Mouse (Mus musculus) C2C12 (cell line): Measurements from ENCODE around the gene 3100002H09Rik. TPM values are rescaled to one million over a fixed set of nuclear protein-coding genes. Genes with fewer than 3 reads are reported as not detected.

ENCODE experiments used
- H3K27me3 ChIP-seq: one replicate; pipeline ENCODE4 v1.6.1; 2011; ENCODE audit not compliant: control insufficient read depth, insufficient read depth, insufficient read length
- H3K36me3 ChIP-seq: one replicate; pipeline ENCODE4 v1.6.1; 2011; ENCODE audit not compliant: control insufficient read depth, insufficient read depth
- H3K4me3 ChIP-seq: one replicate; pipeline ENCODE4 v1.5.1; 2011; ENCODE audit warnings: mild to moderate bottlenecking, control low read depth; ENCODE audit not compliant: poor library complexity, insufficient read depth, severe bottlenecking
- H3K79me2 ChIP-seq: one replicate; pipeline ENCODE4 v1.6.1; 2011; ENCODE audit not compliant: control insufficient read depth, insufficient read depth
- H3K79me3 ChIP-seq: one replicate; pipeline ENCODE4 v1.6.1; 2011; ENCODE audit warnings: low read depth, control low read depth
- H3ac ChIP-seq: one replicate; pipeline ENCODE3; 2011; ENCODE audit warnings: low read depth; ENCODE audit not compliant: control insufficient read depth, insufficient read length
- CEBPB ChIP-seq: IDR thresholded peaks from one replicate; pipeline ENCODE4 v1.6.1; 2011; ENCODE audit warnings: low read depth, mild to moderate bottlenecking, control low read depth, moderate library complexity
- CTCF ChIP-seq: IDR thresholded peaks from one replicate; pipeline ENCODE4 v1.5.1; 2011; ENCODE audit not compliant: control insufficient read depth, insufficient read depth, insufficient read length
- FOSL1 ChIP-seq: IDR thresholded peaks from one replicate; pipeline ENCODE4 v1.8.0; 2011; ENCODE audit warnings: mild to moderate bottlenecking, low read length; ENCODE audit not compliant: poor library complexity, insufficient read depth, severe bottlenecking
- MAX ChIP-seq: IDR thresholded peaks from one replicate; pipeline ENCODE4 v1.6.1; 2011; ENCODE audit warnings: mild to moderate bottlenecking, control low read depth
- MYOD1 ChIP-seq: IDR thresholded peaks from one replicate; pipeline ENCODE4 v1.6.1; 2011; ENCODE audit warnings: low read depth; ENCODE audit not compliant: control insufficient read depth, insufficient read length
- MYOG ChIP-seq: IDR thresholded peaks from one replicate; pipeline ENCODE4 v1.6.1; 2011; ENCODE audit not compliant: control insufficient read depth, insufficient read length; ENCODE audit errors: extremely low read depth
- USF1 ChIP-seq: IDR thresholded peaks from one replicate; pipeline ENCODE4 v1.6.1; 2011; ENCODE audit warnings: low read depth, mild to moderate bottlenecking, control low read depth, moderate library complexity
- polyA plus RNA-seq: library from polyadenylated mRNA; unstranded; fragments of >200 nt; fragmentation: generic; extraction: Trizol; gene quantifications from one replicate; pipeline ENCODE4 v1.2.1, GENCODE M21; 2012; ENCODE audit warnings: missing spikeins

Gene 3100002H09Rik
- polyA plus RNA-seq, 1 experiment: not detected

DNA sequence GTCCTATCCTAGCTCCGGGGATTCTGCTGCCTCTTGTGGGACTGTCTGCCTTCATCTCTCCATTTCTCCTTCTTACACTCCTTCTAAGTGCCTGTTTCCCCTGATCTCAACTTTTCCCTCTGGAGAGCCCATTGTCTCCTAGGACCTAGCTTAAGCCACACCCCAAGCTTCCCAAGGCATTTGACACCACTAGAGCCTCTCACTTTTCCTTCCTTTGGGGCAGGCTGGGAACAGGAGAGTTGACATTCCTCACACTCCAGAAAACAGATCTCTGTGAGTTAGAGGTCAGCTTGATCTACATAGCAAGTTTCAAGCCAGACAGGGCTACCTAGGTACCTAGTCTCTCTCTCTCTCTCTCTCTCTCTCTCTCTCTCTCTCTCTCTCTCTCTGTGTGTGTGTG is 3.6 kb upstream of the 3100002H09Rik start:
- no peaks in the 10 kb centered on the region for H3K79me2 ChIP-seq
- H3K36me3 ChIP-seq: no peaks in the 10 kb centered on the region
- TF ChIP-seq MAX (no peak), FOSL1 (no peak), USF1 (no peak), MYOG (no peak), CTCF (no peak), MYOD1 (no peak), CEBPB (no peak)
- no peak overlapping the region for H3ac ChIP-seq
- H3K4me3 ChIP-seq: no peak overlapping the region
- no peaks in the 10 kb centered on the region for H3K79me3 ChIP-seq
- peaks cover 53% of the 10 kb centered on the region for H3K27me3 ChIP-seq

DNA sequence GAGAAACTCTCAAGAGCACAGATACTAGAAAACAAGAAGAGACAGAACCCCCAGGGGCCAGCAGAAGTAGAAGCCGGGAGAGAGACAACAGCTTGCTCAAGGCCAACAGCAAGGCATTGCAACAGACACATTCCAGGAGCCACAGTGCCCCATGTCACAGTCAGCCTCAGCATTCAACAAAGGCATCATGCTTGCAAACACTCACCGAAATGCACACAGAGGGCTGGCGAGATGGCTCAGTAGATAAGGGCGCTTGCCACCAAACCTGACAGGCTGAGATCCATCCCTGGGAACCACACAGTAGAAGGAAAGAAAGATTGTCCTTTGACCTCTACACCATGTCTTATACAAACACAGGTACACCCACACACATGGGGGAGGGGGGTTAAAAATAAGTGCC is 1.2 kb upstream of the 3100002H09Rik start:
- Histone ChIP-seq H3K79me2 (no peaks in the 10 kb centered on the region), H3K27me3 (peaks cover 52% of the 10 kb centered on the region), H3K36me3 (no peaks in the 10 kb centered on the region), H3K79me3 (no peaks in the 10 kb centered on the region), H3ac (no peak overlapping the region), H3K4me3 (no peak overlapping the region)
- TF ChIP-seq MYOG (no peak), MAX (no peak), FOSL1 (no peak), USF1 (no peak), MYOD1 (no peak), CTCF (no peak), CEBPB (no peak)

DNA sequence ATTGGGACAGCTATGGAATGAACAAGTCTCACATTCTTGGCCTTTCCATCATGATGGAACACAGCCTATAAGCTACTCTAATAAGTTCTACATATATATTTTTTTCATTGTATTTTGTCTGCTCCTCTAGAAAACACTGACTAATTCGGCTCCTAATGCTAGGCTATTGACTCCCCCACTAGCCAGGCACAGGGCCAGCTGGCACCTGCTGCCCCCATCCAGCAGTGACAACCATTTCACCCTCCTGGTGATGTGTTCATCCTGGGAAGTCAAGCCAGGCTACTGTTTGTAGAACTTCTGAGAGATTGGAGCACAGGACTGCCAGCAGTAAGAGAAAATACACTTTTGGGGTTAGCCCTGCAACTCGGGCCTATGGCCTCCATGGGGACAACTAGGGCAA is 537 bp downstream of the 3100002H09Rik start:
- TF ChIP-seq MYOG (no peak), CTCF (no peak), MYOD1 (no peak), MAX (no peak), CEBPB (no peak), USF1 (no peak), FOSL1 (no peak)
- H3ac ChIP-seq: no peak overlapping the region
- H3K79me3 ChIP-seq: no peaks in the 10 kb centered on the region
- H3K27me3 ChIP-seq: peaks cover 59% of the 10 kb centered on the region
- H3K79me2 ChIP-seq: no peaks in the 10 kb centered on the region
- no peaks in the 10 kb centered on the region for H3K36me3 ChIP-seq
- no peak overlapping the region for H3K4me3 ChIP-seq

DNA sequence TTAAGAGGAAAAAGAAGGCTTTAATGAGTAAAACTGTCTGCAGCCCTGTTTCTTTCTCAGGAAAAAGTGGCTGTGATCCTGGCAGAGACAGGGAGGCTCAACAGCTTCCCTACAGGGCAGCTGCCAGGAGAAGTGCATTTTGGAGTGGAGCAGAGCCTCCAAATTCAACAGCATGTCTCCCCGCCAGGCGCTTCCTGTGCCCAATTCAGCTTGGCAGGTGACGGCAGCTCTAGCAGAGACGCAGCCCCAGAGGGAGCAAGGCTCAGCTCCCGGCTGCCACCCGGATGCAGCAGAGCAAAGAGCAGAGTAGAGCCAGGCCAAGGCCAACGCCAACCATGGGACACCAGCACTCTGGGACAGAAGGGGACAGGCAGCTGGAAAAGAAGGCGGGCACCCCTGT is 3.4 kb downstream of the 3100002H09Rik start:
- no peak overlapping the region for H3K4me3 ChIP-seq
- H3K27me3 ChIP-seq: peaks cover 65% of the 10 kb centered on the region
- no peaks in the 10 kb centered on the region for H3K79me2 ChIP-seq
- no peak for TF ChIP-seq CTCF
- no peak for TF ChIP-seq MYOG
- TF ChIP-seq FOSL1: no peak
- TF ChIP-seq USF1: no peak
- no peak for TF ChIP-seq CEBPB
- no peak for TF ChIP-seq MAX
- no peaks in the 10 kb centered on the region for H3K36me3 ChIP-seq
- H3K79me3 ChIP-seq: no peaks in the 10 kb centered on the region
- no peak overlapping the region for H3ac ChIP-seq

DNA sequence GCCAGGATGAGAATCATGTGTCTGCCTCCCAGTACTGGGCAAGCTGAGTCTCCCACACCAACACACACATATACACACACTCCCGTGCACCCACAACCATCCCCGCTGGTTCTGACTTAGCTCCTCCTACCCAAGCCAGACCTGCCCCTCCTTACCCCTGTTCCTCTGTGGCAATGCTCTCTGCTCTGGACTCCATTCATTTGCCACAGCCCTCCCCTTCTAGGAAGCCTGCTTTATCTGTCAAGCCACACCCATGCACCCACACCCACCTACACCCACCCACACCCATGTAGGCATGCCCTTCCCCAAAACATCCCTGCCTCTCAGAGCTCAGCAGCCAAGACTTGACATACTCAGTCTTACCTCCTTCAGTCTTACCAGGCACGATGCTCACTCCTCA is 4.4 kb downstream of the 3100002H09Rik start:
- peaks cover 59% of the 10 kb centered on the region for H3K27me3 ChIP-seq
- TF ChIP-seq MYOG: no peak
- TF ChIP-seq CTCF: no peak
- H3K4me3 ChIP-seq: no peak overlapping the region

DNA sequence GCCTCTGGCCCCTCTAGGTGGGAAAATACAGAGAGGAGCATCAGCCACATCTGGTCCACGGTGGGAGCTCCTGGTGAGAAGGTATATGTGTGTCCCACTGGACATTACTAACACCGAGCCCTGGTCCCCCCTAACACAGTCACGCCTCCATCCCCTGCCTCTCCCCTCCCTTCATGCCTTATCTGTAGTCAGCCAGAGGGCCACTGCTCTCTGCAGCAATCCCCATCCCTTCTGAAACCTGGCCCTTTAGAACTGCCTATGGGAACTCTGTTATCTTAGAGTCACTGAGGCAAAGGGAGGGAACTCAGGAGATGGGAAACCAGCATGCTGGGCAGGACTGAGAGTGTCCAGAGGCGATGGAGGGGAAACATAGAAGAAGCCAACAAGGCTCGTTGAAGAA is 5.3 kb downstream of the 3100002H09Rik start:
- no peak for TF ChIP-seq FOSL1
- no peak for TF ChIP-seq MAX
- TF ChIP-seq CTCF: no peak
- TF ChIP-seq MYOD1: no peak
- no peaks in the 10 kb centered on the region for H3K79me2 ChIP-seq
- no peak overlapping the region for H3K4me3 ChIP-seq
- no peaks in the 10 kb centered on the region for H3K79me3 ChIP-seq
- H3K36me3 ChIP-seq: no peaks in the 10 kb centered on the region
- H3K27me3 ChIP-seq: peaks cover 60% of the 10 kb centered on the region
- no peak overlapping the region for H3ac ChIP-seq

More for the DNA sequence above, 4.4 kb downstream of the 3100002H09Rik start:
- Histone ChIP-seq H3K79me2 (no peaks in the 10 kb centered on the region), H3K79me3 (no peaks in the 10 kb centered on the region), H3K36me3 (no peaks in the 10 kb centered on the region), H3ac (no peak overlapping the region)
